In the genomic region with DNA sequence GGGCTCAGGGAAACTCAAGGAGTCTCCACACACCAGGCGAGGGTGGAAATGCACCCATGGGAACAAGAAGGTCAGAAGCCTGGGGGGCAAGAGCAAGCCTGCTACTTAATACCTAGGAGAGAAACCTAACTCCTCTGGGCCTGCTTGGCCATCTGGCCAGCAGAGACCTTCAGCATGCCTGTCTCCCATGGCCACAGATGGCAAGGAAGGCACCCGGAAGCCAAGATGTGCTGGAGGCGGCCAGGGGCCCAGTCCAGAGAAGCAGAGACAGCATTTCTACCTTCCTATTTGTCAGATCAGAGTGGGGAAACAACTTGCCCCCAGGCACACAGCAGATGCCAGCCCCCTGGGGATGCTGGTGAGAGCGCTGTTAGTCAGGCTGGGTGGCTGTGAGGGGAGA, we compare ENCODE assay signal across 22 mouse cellular contexts. TPM values are rescaled to one million over a fixed set of nuclear protein-coding genes. Genes with fewer than 3 reads are reported as not detected.
DNase-seq lines count a peak whose midpoint lies in the region; ATAC-seq lines count a peak whose summit lies in the region.
"Had no signal": no experiment of that assay in that cellular context is flagged by ENCODE, and none has a peak within 500 bp of the region (broad histone marks: within the 10 kb centered on the region; RNA-seq: fewer than 3 reads in every experiment).

No protein-coding gene starts in this region.

- H3K9ac ChIP-seq in heart, embryonic 11.5 days (ENCODE audit: low read depth, low read length), result peak overlapping the region; percentile 35; the same call in 1 of the 2 replicates
- H3K9ac ChIP-seq in liver, embryonic 11.5 days (ENCODE audit: low read depth, low read length), result peak overlapping the region; percentile 76
- H3K9ac ChIP-seq: embryonic facial prominence, embryonic 12.5 days; hindbrain, embryonic 13.5 days; intestine, embryonic 15.5 days; midbrain, embryonic 12.5 days; neural tube, embryonic 13.5 days had no signal

- H3K4me3 ChIP-seq in heart, embryonic 11.5 days (ENCODE audit: low read depth, low read length), result no peak overlapping the region
- H3K4me3 ChIP-seq in liver, embryonic 11.5 days (ENCODE audit: low read depth, low read length), result peak overlapping the region; percentile 57; the same call in 1 of the 2 replicates
- H3K4me3 ChIP-seq: embryonic facial prominence, embryonic 12.5 days; hindbrain, embryonic 13.5 days; intestine, embryonic 15.5 days; limb, embryonic 10.5 days; midbrain, embryonic 12.5 days; neural tube, embryonic 13.5 days had no signal

- peak; percentile 65 for DNase-seq in cerebellum, adult 9-10 months
- DNase-seq in heart, adult 8-10 months (ENCODE audit: low spot score), result no peak
- no peak for DNase-seq in liver, embryonic 11.5 days (ENCODE audit: low spot score)
- DNase-seq in liver, result no peak
- peak; percentile 40 for DNase-seq in skeletal muscle tissue, adult 2 months (ENCODE audit: low read depth, low spot score)
- DNase-seq: adrenal gland, postnatal 10 days; lung, adult 2 months; lung, postnatal 36 days; right cerebral cortex, postnatal 14 days had no signal

- peaks cover 7% of the 10 kb centered on the region for H3K9me3 ChIP-seq in heart, embryonic 11.5 days (replicated peaks; ENCODE audit: control insufficient read depth, low read length)
- H3K9me3 ChIP-seq in liver, embryonic 11.5 days (ENCODE audit: control insufficient read depth, low read length), result peaks cover 7% of the 10 kb centered on the region
- H3K9me3 ChIP-seq: hindbrain, embryonic 13.5 days; intestine, embryonic 15.5 days had no signal

- H3K4me1 ChIP-seq in heart, embryonic 11.5 days (ENCODE audit: control insufficient read depth, insufficient read depth, low read length), result peaks cover 11% of the 10 kb centered on the region
- H3K4me1 ChIP-seq in liver, embryonic 11.5 days (replicated peaks; ENCODE audit: control insufficient read depth, insufficient read depth, low read length), result peaks cover 24% of the 10 kb centered on the region
- H3K4me1 ChIP-seq: embryonic facial prominence, embryonic 12.5 days; hindbrain, embryonic 13.5 days; intestine, embryonic 15.5 days; limb, embryonic 10.5 days; midbrain, embryonic 12.5 days; neural tube, embryonic 13.5 days had no signal

- H3K36me3 ChIP-seq in heart, embryonic 11.5 days (ENCODE audit: control insufficient read depth, insufficient read depth, low read length), result peaks cover 69% of the 10 kb centered on the region
- H3K36me3 ChIP-seq in liver, embryonic 11.5 days (ENCODE audit: control insufficient read depth, insufficient read depth, low read length), result peaks cover 62% of the 10 kb centered on the region

- 84% methylated on average over 4 of the region's 4 CpGs for WGBS in heart, embryonic 11.5 days (ENCODE audit: insufficient replicate concordance)
- 70% methylated on average over 4 of the region's 4 CpGs for WGBS in liver, embryonic 11.5 days

- ATAC-seq in cerebellum, adult (ENCODE audit: insufficient number of reproducible peaks, low FRiP score, low TSS enrichment), result no peak
- ATAC-seq in heart, embryonic 11.5 days (replicated peaks; ENCODE audit: insufficient number of reproducible peaks, low FRiP score, low TSS enrichment), result no peak
- ATAC-seq in liver, embryonic 11.5 days (replicated peaks; ENCODE audit: low FRiP score), result no peak
- no peak for ATAC-seq in megakaryocyte progenitor cell, adult 5-6 weeks (replicated peaks; ENCODE audit: poor library complexity)

- H3K27ac ChIP-seq in heart, embryonic 11.5 days (ENCODE audit: low read depth, low read length), result peak overlapping the region; percentile 63
- peak overlapping the region; percentile 95 for H3K27ac ChIP-seq in liver, embryonic 11.5 days (ENCODE audit: low read depth, low read length)
- H3K27ac ChIP-seq: embryonic facial prominence, embryonic 12.5 days; hindbrain, embryonic 13.5 days; intestine, embryonic 15.5 days; limb, embryonic 10.5 days; midbrain, embryonic 12.5 days; neural tube, embryonic 13.5 days had no signal

- no peaks in the 10 kb centered on the region for H3K27me3 ChIP-seq in heart, embryonic 11.5 days (ENCODE audit: control insufficient read depth, insufficient read depth, low read length)
- H3K27me3 ChIP-seq in liver, embryonic 11.5 days (replicated peaks; ENCODE audit: control insufficient read depth, insufficient read depth, low read length), result no peaks in the 10 kb centered on the region
- H3K27me3 ChIP-seq: embryonic facial prominence, embryonic 12.5 days; hindbrain, embryonic 13.5 days; intestine, embryonic 15.5 days; midbrain, embryonic 12.5 days; neural tube, embryonic 13.5 days had no signal

- peak overlapping the region; percentile 44 for H3K4me2 ChIP-seq in heart, embryonic 11.5 days
- peak overlapping the region; percentile 72 for H3K4me2 ChIP-seq in liver, embryonic 11.5 days
- H3K4me2 ChIP-seq: embryonic facial prominence, embryonic 12.5 days; hindbrain, embryonic 13.5 days; intestine, embryonic 15.5 days; midbrain, embryonic 12.5 days; neural tube, embryonic 13.5 days had no signal

RNA-seq across cellular contexts. Expression of a gene that starts 21.3 kb away (rescaled TPM):
- 38.4 and 48.4 TPM in 2 replicates for polyA plus RNA-seq in heart, embryonic 11.5 days (2014; fragmentation: Nextera tagmentation; extraction: Ambion mirVana)
- total RNA-seq in heart, adult 8-10 months (2022), result 1 to 10 TPM; 1.1 to 2.2 (median 1.6) TPM
- polyA plus RNA-seq in liver, embryonic 11.5 days (2014; fragmentation: Nextera tagmentation; extraction: Ambion mirVana), result 45.0 and 45.7 TPM in 2 replicates
- 15.0 and 17.1 TPM in 2 replicates for total RNA-seq in megakaryocyte progenitor cell, adult 5-6 weeks (2015)
- total RNA-seq in megakaryocyte progenitor cell, adult 5-6 weeks (2017), result 68.2 and 78.2 TPM in 2 replicates

RNA-seq across cellular contexts. Expression of a gene that starts 36.4 kb away (rescaled TPM):
- polyA plus RNA-seq in heart, embryonic 11.5 days (2014; fragmentation: Nextera tagmentation; extraction: Ambion mirVana), result 34.4 and 38.1 TPM in 2 replicates
- total RNA-seq in heart, adult 8-10 months (2022), result 10 to 100 TPM; 21.7 to 24.5 (median 22.1) TPM
- 58.9 and 68.3 TPM in 2 replicates for polyA plus RNA-seq in liver, embryonic 11.5 days (2014; fragmentation: Nextera tagmentation; extraction: Ambion mirVana)
- 24.9 and 27.1 TPM in 2 replicates for total RNA-seq in megakaryocyte progenitor cell, adult 5-6 weeks (2015)
- total RNA-seq in megakaryocyte progenitor cell, adult 5-6 weeks (2017), result 24.2 and 28.5 TPM in 2 replicates

RNA-seq across cellular contexts. Expression of a gene that starts 50.8 kb away (rescaled TPM):
- polyA plus RNA-seq in heart, embryonic 11.5 days (2014; fragmentation: Nextera tagmentation; extraction: Ambion mirVana), result 3.4 and 3.6 TPM in 2 replicates
- total RNA-seq in heart, adult 8-10 months (2022), result 10 to 100 TPM in 1 of 4 experiments, 1 to 10 TPM in 3; 8.7 to 11.1 (median 8.9) TPM
- polyA plus RNA-seq in liver, embryonic 11.5 days (2014; fragmentation: Nextera tagmentation; extraction: Ambion mirVana), result 4.0 and 5.3 TPM in 2 replicates
- total RNA-seq in megakaryocyte progenitor cell, adult 5-6 weeks (2015), result 1.9 and 2.9 TPM in 2 replicates
- total RNA-seq in megakaryocyte progenitor cell, adult 5-6 weeks (2017), result 2.3 and 2.4 TPM in 2 replicates

RNA-seq across cellular contexts. Expression of a gene that starts 58.6 kb away (rescaled TPM):
- polyA plus RNA-seq in heart, embryonic 11.5 days (2014; fragmentation: Nextera tagmentation; extraction: Ambion mirVana), result 0.26 TPM in 1 of 2 replicates, not detected in the other
- total RNA-seq in heart, adult 8-10 months (2022), result not detected
- not detected in 2 replicates for polyA plus RNA-seq in liver, embryonic 11.5 days (2014; fragmentation: Nextera tagmentation; extraction: Ambion mirVana)
- total RNA-seq in megakaryocyte progenitor cell, adult 5-6 weeks (2015), result not detected in 2 replicates
- not detected in 2 replicates for total RNA-seq in megakaryocyte progenitor cell, adult 5-6 weeks (2017)
- total RNA-seq: adrenal gland, postnatal 10 days; granulocyte monocyte progenitor cell, adult 5-6 weeks had no signal
- polyA plus RNA-seq: cortical plate, adult 2 months; embryonic facial prominence, embryonic 12.5 days; hindbrain, embryonic 13.5 days; intestine, embryonic 15.5 days; limb, embryonic 10.5 days; lung, adult 2 months; midbrain, embryonic 12.5 days; neural tube, embryonic 13.5 days; stomach, embryonic 16.5 days; thymus, postnatal 0 days had no signal

Comparison
In these comparisons a context has a peak if more than half of its experiments do, and no peak if none do; other contexts are left out.
1. DNase-seq: peak in cerebellum, adult 9-10 months (single experiment) and skeletal muscle tissue, adult 2 months (single experiment); none in heart, adult 8-10 months (single experiment), liver, embryonic 11.5 days (single experiment) and liver (single experiment).
2. RNA of a gene that starts 21.3 kb away (total RNA-seq): 15.0 to 78.2 TPM in megakaryocyte progenitor cell, adult 5-6 weeks; 1.1 to 2.2 TPM in heart, adult 8-10 months; every median in the first group is over 4 times any median in the second.